Mouse (Mus musculus): ENCODE data around the gene Mfsd5.

- TF ChIP-seq CTCF (conservative IDR thresholded peaks at IDR 0.05; ENCODE audit: low read length) (no peak), NANOG (IDR thresholded peaks at IDR 0.05; ENCODE audit: borderline replicate concordance, low read length) (no peak)
Measured at GRCm38 (mm10) chr15:102247252-102248130, 31.8 kb upstream of the Mfsd5 start.

All from E14TG2a.4 (cell line).